Mouse (Mus musculus): ENCODE data around the gene Rps18. TPM values are rescaled to one million over a fixed set of nuclear protein-coding genes. Genes with fewer than 3 reads are reported as not detected.

Gene Rps18
- polyA plus RNA-seq, 1 experiment from 2014 or later = 1,395 TPM

GRCm38 (mm10) chr17:33948090-33948904 is 7.5 kb downstream of the Rps18 start:
- no peak overlapping the region for H3K4me3 ChIP-seq (ENCODE audit: low read depth, low read length)
- 86% methylated on average over 21 of the region's 22 CpGs for WGBS

GRCm38 (mm10) chr17:33947430-33948089 is 8.2 kb downstream of the Rps18 start:
- Histone ChIP-seq H3K4me1 (ENCODE audit: control insufficient read depth, insufficient read depth, low read length) (peaks cover 2% of the 10 kb centered on the region; the same call in 1 of the 2 replicates), H3K9me3 (replicated peaks; ENCODE audit: control insufficient read depth, low read length) (no peaks in the 10 kb centered on the region), H3K4me3 (ENCODE audit: low read depth, low read length) (no peak overlapping the region), H3K36me3 (replicated peaks; ENCODE audit: control insufficient read depth, insufficient read depth, low read depth, low read length) (peaks cover 5% of the 10 kb centered on the region), H3K9ac (replicated peaks; ENCODE audit: low read length) (no peak overlapping the region), H3K4me2 (ENCODE audit: low read depth, low read length) (no peak overlapping the region), H3K27ac (replicated peaks; ENCODE audit: low read depth, low read length) (no peak overlapping the region), H3K27me3 (ENCODE audit: control insufficient read depth, insufficient read depth, low read length) (no peaks in the 10 kb centered on the region)
- WGBS = 94% methylated on average over 10 of the region's 10 CpGs
- ATAC-seq (replicated peaks; ENCODE audit: insufficient number of reproducible peaks, low FRiP score, low TSS enrichment, low read depth) = no peak
- DNase-seq (ENCODE audit: low spot score) = no peak

More at GRCm38 (mm10) chr17:33948090-33948904, 7.5 kb downstream of the Rps18 start:
- Histone ChIP-seq H3K4me2 (ENCODE audit: low read depth, low read length) (no peak overlapping the region), H3K36me3 (replicated peaks; ENCODE audit: control insufficient read depth, insufficient read depth, low read depth, low read length) (peaks cover 5% of the 10 kb centered on the region), H3K27me3 (ENCODE audit: control insufficient read depth, insufficient read depth, low read length) (no peaks in the 10 kb centered on the region), H3K9me3 (replicated peaks; ENCODE audit: control insufficient read depth, low read length) (no peaks in the 10 kb centered on the region), H3K9ac (replicated peaks; ENCODE audit: low read length) (no peak overlapping the region), H3K27ac (replicated peaks; ENCODE audit: low read depth, low read length) (no peak overlapping the region), H3K4me1 (ENCODE audit: control insufficient read depth, insufficient read depth, low read length) (peaks cover 7% of the 10 kb centered on the region)
- no peak for ATAC-seq (replicated peaks; ENCODE audit: insufficient number of reproducible peaks, low FRiP score, low TSS enrichment, low read depth)
- no peak for DNase-seq (ENCODE audit: low spot score)

- Histone ChIP-seq H3K4me3 (ENCODE audit: low read depth, low read length) (no peak overlapping the region), H3K27ac (replicated peaks; ENCODE audit: low read depth, low read length) (no peak overlapping the region), H3K9ac (replicated peaks; ENCODE audit: low read length) (no peak overlapping the region), H3K4me2 (ENCODE audit: low read depth, low read length) (no peak overlapping the region), H3K27me3 (ENCODE audit: control insufficient read depth, insufficient read depth, low read length) (no peaks in the 10 kb centered on the region), H3K36me3 (replicated peaks; ENCODE audit: control insufficient read depth, insufficient read depth, low read depth, low read length) (peaks cover 3% of the 10 kb centered on the region; the same call in 1 of the 2 replicates), H3K9me3 (replicated peaks; ENCODE audit: control insufficient read depth, low read length) (no peaks in the 10 kb centered on the region), H3K4me1 (ENCODE audit: control insufficient read depth, insufficient read depth, low read length) (no peaks in the 10 kb centered on the region)
- 94% methylated on average over 15 of the region's 15 CpGs for WGBS
- no peak for DNase-seq (ENCODE audit: low spot score)
- ATAC-seq (replicated peaks; ENCODE audit: insufficient number of reproducible peaks, low FRiP score, low TSS enrichment, low read depth) = no peak
Measured at GRCm38 (mm10) chr17:33943454-33943853, 12.3 kb downstream of the Rps18 start.

GRCm38 (mm10) chr17:33941381-33941780 is 14.4 kb downstream of the Rps18 start:
- Histone ChIP-seq H3K9ac (replicated peaks; ENCODE audit: low read length) (peak overlapping the region; percentile 70), H3K4me1 (ENCODE audit: control insufficient read depth, insufficient read depth, low read length) (no peaks in the 10 kb centered on the region), H3K9me3 (replicated peaks; ENCODE audit: control insufficient read depth, low read length) (no peaks in the 10 kb centered on the region), H3K4me3 (ENCODE audit: low read depth, low read length) (peak overlapping the region; percentile 77), H3K27me3 (ENCODE audit: control insufficient read depth, insufficient read depth, low read length) (no peaks in the 10 kb centered on the region), H3K36me3 (replicated peaks; ENCODE audit: control insufficient read depth, insufficient read depth, low read depth, low read length) (peaks cover 11% of the 10 kb centered on the region), H3K4me2 (ENCODE audit: low read depth, low read length) (peak overlapping the region; percentile 87), H3K27ac (replicated peaks; ENCODE audit: low read depth, low read length) (no peak overlapping the region)
- DNase-seq (ENCODE audit: low spot score) (no peak), ATAC-seq (replicated peaks; ENCODE audit: insufficient number of reproducible peaks, low FRiP score, low TSS enrichment, low read depth) (no peak)
- 61% methylated on average over 19 of the region's 19 CpGs for WGBS

- Histone ChIP-seq H3K4me3 (ENCODE audit: low read depth, low read length) (peak overlapping the region; percentile 77), H3K9ac (replicated peaks; ENCODE audit: low read length) (peak overlapping the region; percentile 70), H3K27ac (replicated peaks; ENCODE audit: low read depth, low read length) (no peak overlapping the region), H3K27me3 (ENCODE audit: control insufficient read depth, insufficient read depth, low read length) (no peaks in the 10 kb centered on the region), H3K4me2 (ENCODE audit: low read depth, low read length) (peak overlapping the region; percentile 87), H3K36me3 (replicated peaks; ENCODE audit: control insufficient read depth, insufficient read depth, low read depth, low read length) (peaks cover 11% of the 10 kb centered on the region), H3K4me1 (ENCODE audit: control insufficient read depth, insufficient read depth, low read length) (no peaks in the 10 kb centered on the region), H3K9me3 (replicated peaks; ENCODE audit: control insufficient read depth, low read length) (no peaks in the 10 kb centered on the region)
- 2% methylated on average over 26 of the region's 26 CpGs for WGBS
- ATAC-seq (replicated peaks; ENCODE audit: insufficient number of reproducible peaks, low FRiP score, low TSS enrichment, low read depth) = no peak
- DNase-seq (ENCODE audit: low spot score) = no peak
Measured at GRCm38 (mm10) chr17:33940981-33941380, 14.8 kb downstream of the Rps18 start.

- Histone ChIP-seq H3K4me3 (ENCODE audit: low read depth, low read length) (peak within 1 kb of the TSS; percentile 77), H3K9ac (replicated peaks; ENCODE audit: low read length) (peak within 1 kb of the TSS; percentile 70), H3K27me3 (ENCODE audit: control insufficient read depth, insufficient read depth, low read length) (no peaks in the 10 kb centered on the region), H3K36me3 (replicated peaks; ENCODE audit: control insufficient read depth, insufficient read depth, low read depth, low read length) (peaks cover 11% of the 10 kb centered on the region), H3K4me1 (ENCODE audit: control insufficient read depth, insufficient read depth, low read length) (no peaks in the 10 kb centered on the region), H3K27ac (replicated peaks; ENCODE audit: low read depth, low read length) (0 out of 2 replicates have a peak within 1 kb of the TSS, but pooled peaks have one; percentile 2), H3K9me3 (replicated peaks; ENCODE audit: control insufficient read depth, low read length) (no peaks in the 10 kb centered on the region), H3K4me2 (ENCODE audit: low read depth, low read length) (peak within 1 kb of the TSS; percentile 87)
- WGBS = 0% methylated on average over 36 of the region's 36 CpGs
- ATAC-seq (replicated peaks; ENCODE audit: insufficient number of reproducible peaks, low FRiP score, low TSS enrichment, low read depth) (peak; percentile 72), DNase-seq (ENCODE audit: low spot score) (peak; percentile 94)
Measured at GRCm38 (mm10) chr17:33940206-33940805, 15.5 kb downstream of the Rps18 start, which contains the start of the genes Pfdn6 and Wdr46. Gene Pfdn6 (minus strand): TSS chr17:33940343. Gene Wdr46 (plus strand): TSS chr17:33940660.

GRCm38 (mm10) chr17:33938783-33939182 is 17.0 kb downstream of the Rps18 start:
- no peaks in the 10 kb centered on the region for H3K4me1 ChIP-seq (ENCODE audit: control insufficient read depth, insufficient read depth, low read length)
- H3K9me3 ChIP-seq (replicated peaks; ENCODE audit: control insufficient read depth, low read length) = no peaks in the 10 kb centered on the region
- H3K4me3 ChIP-seq (ENCODE audit: low read depth, low read length) = peak overlapping the region; percentile 77; the same call in 1 of the 2 replicates
- 85% methylated on average over 11 of the region's 11 CpGs for WGBS
- no peak for DNase-seq (ENCODE audit: low spot score)
- H3K36me3 ChIP-seq (replicated peaks; ENCODE audit: control insufficient read depth, insufficient read depth, low read depth, low read length) = peaks cover 8% of the 10 kb centered on the region
- H3K27me3 ChIP-seq (ENCODE audit: control insufficient read depth, insufficient read depth, low read length) = no peaks in the 10 kb centered on the region
- no peak overlapping the region for H3K9ac ChIP-seq (replicated peaks; ENCODE audit: low read length)
- H3K4me2 ChIP-seq (ENCODE audit: low read depth, low read length) = no peak overlapping the region
- no peak overlapping the region for H3K27ac ChIP-seq (replicated peaks; ENCODE audit: low read depth, low read length)
- no peak for ATAC-seq (replicated peaks; ENCODE audit: insufficient number of reproducible peaks, low FRiP score, low TSS enrichment, low read depth)

Measured in embryonic facial prominence, embryonic 11.5 days (tissue).